Mouse (Mus musculus) liver, postnatal 0 days (tissue): ENCODE data around the gene Irf7. TPM values are rescaled to one million over a fixed set of nuclear protein-coding genes. Genes with fewer than 3 reads are reported as not detected.
A peak's percentile ranks its signal among the peaks of the same experiment; 100 is the strongest.

Experiments used
- ATAC-seq: fragments of 200-750 bp; cut with Nextera tagmentation; 2 replicates; pipeline ENCODE4 v1.8.0; 2017; ENCODE audit warnings: mild to moderate bottlenecking, moderate library complexity
- DNase-seq: peaks from one replicate; pipeline ENCODE4 v3.0.0-alpha.2; 2016
- H3K27ac ChIP-seq: fragments of 300-500 bp; sonication (generic); 2 replicates; pipeline ENCODE4 v1.5.1; 2014; ENCODE audit warnings: antibody characterized with exemption, moderate library complexity, mild to moderate bottlenecking, low read depth
- H3K27me3 ChIP-seq: fragments of 300-500 bp; sonication (generic); 2 replicates; pipeline ENCODE4 v1.6.1; 2014; ENCODE audit warnings: low read length, control low read depth, mixed read lengths; ENCODE audit not compliant: insufficient read depth
- H3K36me3 ChIP-seq: fragments of 300-500 bp; sonication (generic); replicated peaks from 2 replicates; pipeline ENCODE4 v1.6.1; 2014; ENCODE audit warnings: mild to moderate bottlenecking, control low read depth, low read length, moderate library complexity, mixed read lengths; ENCODE audit not compliant: insufficient read depth
- H3K4me1 ChIP-seq: fragments of 300-500 bp; sonication (generic); 2 replicates; pipeline ENCODE4 v1.6.1; 2014; ENCODE audit warnings: antibody characterized with exemption, mild to moderate bottlenecking, control low read depth; ENCODE audit not compliant: insufficient read depth
- H3K4me2 ChIP-seq: fragments of 300-500 bp; sonication (generic); 2 replicates; pipeline ENCODE4 v1.6.1; 2014; ENCODE audit warnings: low read depth, mild to moderate bottlenecking, low read length, moderate library complexity, mixed read lengths
- H3K4me3 ChIP-seq: fragments of 300-500 bp; sonication (generic); 2 replicates; pipeline ENCODE4 v1.5.1; 2014; ENCODE audit warnings: low read depth, low read length
- H3K9ac ChIP-seq: fragments of 300-500 bp; sonication (generic); replicated peaks from 2 replicates; pipeline ENCODE4 v1.6.1; 2014; ENCODE audit warnings: mild to moderate bottlenecking, moderate library complexity
- H3K9me3 ChIP-seq: fragments of 300-500 bp; sonication (generic); 2 replicates; pipeline ENCODE4 v1.6.1; 2016; ENCODE audit warnings: mild to moderate bottlenecking, control low read depth, low read length, mixed read lengths
- CTCF ChIP-seq: sonication (generic); IDR thresholded peaks from 2 replicates; pipeline ENCODE4 v1.5.1; 2016; ENCODE audit warnings: antibody characterized with exemption, low read depth
- EP300 ChIP-seq: IDR thresholded peaks from 2 replicates; pipeline ENCODE4 v1.6.1; 2016; ENCODE audit warnings: antibody characterized with exemption, low read depth, mild to moderate bottlenecking
- WGBS: fragments of 180-500 bp; shearing (Covaris S2); extraction: QIAGEN DNeasy Blood & Tissue Kit; methylation state at CpG from one replicate; pipeline ENCODE4 v1.1.7; 2014; ENCODE audit not compliant: insufficient replicate concordance; 5-methylcytosine and 5-hydroxymethylcytosine counted together
- microRNA counts: library from miRNA; unstranded; fragments of <30 nt; microRNA quantifications from one replicate; lab custom pipeline; 2015
- microRNA-seq: library from miRNA; unstranded; fragments of <30 nt; microRNA quantifications from one replicate; pipeline ENCODE4, GENCODE M21; 2016
- polyA plus RNA-seq: library from polyadenylated mRNA; unstranded; fragments of >200 nt; fragmentation: Nextera tagmentation; extraction: Ambion mirVana; gene quantifications from 2 replicates; pipeline ENCODE4 v1.2.1, GENCODE M21; 2015

Gene Irf7
- polyA plus RNA-seq, 1 experiment from 2014 or later: 22.9 TPM

- Histone ChIP-seq H3K4me1 (peaks cover 48% of the 10 kb centered on the region), H3K9ac (peak within 1 kb of the TSS; percentile 75), H3K4me3 (peak within 1 kb of the TSS; percentile 70), H3K27ac (peak within 1 kb of the TSS; percentile 93), H3K9me3 (no peaks in the 10 kb centered on the region), H3K36me3 (peaks cover 4% of the 10 kb centered on the region; the same call in 1 of the 2 replicates), H3K27me3 (no peaks in the 10 kb centered on the region), H3K4me2 (peak within 1 kb of the TSS; percentile 99)
- WGBS: 3% methylated on average over 40 of the region's 41 CpGs
- TF ChIP-seq CTCF: no peak
- TF ChIP-seq EP300: no peak
- ATAC-seq (peak; percentile 91), DNase-seq (peak; percentile 97)
Measured at GRCm38 (mm10) chr7:141215101-141215879, 51.0 kb downstream of the Irf7 start, which contains the start of gene Rassf7. TSS of gene Rassf7 (plus strand) at chr7:141215860.

GRCm38 (mm10) chr7:141214310-141214709 is 52.0 kb downstream of the Irf7 start:
- no peak overlapping the region for H3K27ac ChIP-seq
- DNase-seq (no peak), ATAC-seq (no peak)
- H3K4me3 ChIP-seq: no peak overlapping the region
- TF ChIP-seq EP300: no peak
- no peak for TF ChIP-seq CTCF
- H3K9ac ChIP-seq: no peak overlapping the region
- H3K27me3 ChIP-seq: no peaks in the 10 kb centered on the region
- H3K36me3 ChIP-seq: peaks cover 2% of the 10 kb centered on the region; the same call in 1 of the 2 replicates
- no peak overlapping the region for H3K4me2 ChIP-seq
- WGBS: 66% methylated on average over 3 of the region's 3 CpGs
- H3K4me1 ChIP-seq: peaks cover 48% of the 10 kb centered on the region
- no peaks in the 10 kb centered on the region for H3K9me3 ChIP-seq

GRCm38 (mm10) chr7:141213605-141214235 is 52.6 kb downstream of the Irf7 start, which contains the start of gene Lmntd2:
TSS of gene Lmntd2 (minus strand) at chr7:141214080.
- Histone ChIP-seq H3K36me3 (peaks cover 2% of the 10 kb centered on the region; the same call in 1 of the 2 replicates), H3K4me1 (peaks cover 50% of the 10 kb centered on the region), H3K9me3 (no peaks in the 10 kb centered on the region), H3K27me3 (no peaks in the 10 kb centered on the region), H3K9ac (no peak within 1 kb of the TSS; the same call in 1 of the 2 replicates), H3K27ac (peak within 1 kb of the TSS; percentile 93), H3K4me2 (peak within 1 kb of the TSS; percentile 99), H3K4me3 (peak within 1 kb of the TSS; percentile 70; the same call in 1 of the 2 replicates)
- no peak for TF ChIP-seq EP300
- no peak for TF ChIP-seq CTCF
- ATAC-seq: no peak
- DNase-seq: no peak
- WGBS: 91% methylated on average over 11 of the region's 11 CpGs

- ATAC-seq: no peak
- H3K4me2 ChIP-seq: no peak overlapping the region
- no peaks in the 10 kb centered on the region for H3K27me3 ChIP-seq
- 85% methylated on average over 3 of the region's 3 CpGs for WGBS
- peaks cover 2% of the 10 kb centered on the region; the same call in 1 of the 2 replicates for H3K36me3 ChIP-seq
- no peak overlapping the region for H3K27ac ChIP-seq
- peaks cover 47% of the 10 kb centered on the region for H3K4me1 ChIP-seq
- no peaks in the 10 kb centered on the region for H3K9me3 ChIP-seq
- no peak overlapping the region for H3K9ac ChIP-seq
- no peak overlapping the region for H3K4me3 ChIP-seq
- no peak for DNase-seq
- TF ChIP-seq EP300: no peak
- no peak for TF ChIP-seq CTCF
Measured at GRCm38 (mm10) chr7:141213133-141213532, 53.1 kb downstream of the Irf7 start.

MicroRNAs within 50 kb of the gene (microRNA counts, 519-probe panel; counts per million panel counts)
- microRNA mmu-miR-210 (lab: Ali Mortazavi, UCI): 4,498 counts per million, percentile 51 among the panel's probes with 10 or more counts

Small RNAs within 50 kb of the gene (microRNA-seq; reads per million reads assigned to microRNA genes)
- gene Mir210: 837 reads per million, percentile 70 among the genes with 10 or more reads in this experiment

Other genes starting within 250 kb of the Irf7 start
- 53.6 and 54.4 TPM in 2 replicates for gene Ifitm6, start 248.6 kb downstream of the Irf7 start, polyA plus RNA-seq
- gene Gm17387, start 237.3 kb downstream of the Irf7 start, polyA plus RNA-seq: not detected in 2 replicates
- gene B4galnt4, start 205.4 kb downstream of the Irf7 start, polyA plus RNA-seq: 0.15 and 0.34 TPM in 2 replicates
- 1.4 and 1.5 TPM in 2 replicates for gene Pkp3, start 188.3 kb downstream of the Irf7 start, polyA plus RNA-seq
- gene Sigirr, start 165.9 kb downstream of the Irf7 start, polyA plus RNA-seq: 18.0 and 20.1 TPM in 2 replicates
- 1.4 and 1.8 TPM in 2 replicates for gene Ano9, start 148.7 kb downstream of the Irf7 start, polyA plus RNA-seq
- gene Ptdss2, start 144.1 kb downstream of the Irf7 start, polyA plus RNA-seq: 57.9 and 71.0 TPM in 2 replicates
- 55.2 and 55.7 TPM in 2 replicates for gene Rnh1, start 93.6 kb downstream of the Irf7 start, polyA plus RNA-seq
- gene Hras, start 72.5 kb downstream of the Irf7 start, polyA plus RNA-seq: 44.0 and 46.2 TPM in 2 replicates
- 2.0 and 2.2 TPM in 2 replicates for gene Lrrc56, start 72.3 kb downstream of the Irf7 start, polyA plus RNA-seq
- 0.49 TPM in 2 replicates for gene Lmntd2, start 52.4 kb downstream of the Irf7 start, polyA plus RNA-seq
- gene Rassf7, start 50.6 kb downstream of the Irf7 start, polyA plus RNA-seq: 24.9 and 27.3 TPM in 2 replicates
- gene Phrf1, start 37.7 kb downstream of the Irf7 start, polyA plus RNA-seq: 10.8 and 14.3 TPM in 2 replicates
- 1.1 and 1.3 TPM in 2 replicates for gene Cdhr5, start 10.3 kb upstream of the Irf7 start, polyA plus RNA-seq
- not detected in 2 replicates for gene Sct, start 12.7 kb upstream of the Irf7 start, polyA plus RNA-seq
- gene Drd4, start 25.5 kb upstream of the Irf7 start, polyA plus RNA-seq: not detected in 2 replicates
- gene Deaf1, start 61.2 kb upstream of the Irf7 start, polyA plus RNA-seq: 10.7 and 11.9 TPM in 2 replicates
- 9.2 and 11.9 TPM in 2 replicates for gene Tmem80, start 61.3 kb upstream of the Irf7 start, polyA plus RNA-seq
- 22.2 and 25.4 TPM in 2 replicates for gene Eps8l2, start 72.4 kb upstream of the Irf7 start, polyA plus RNA-seq
- 246 and 265 TPM in 2 replicates for gene Taldo1, start 125.7 kb upstream of the Irf7 start, polyA plus RNA-seq
- 17.4 and 18.2 TPM in 2 replicates for gene Gatd1, start 147.7 kb upstream of the Irf7 start, polyA plus RNA-seq
- gene Cend1, start 163.0 kb upstream of the Irf7 start, polyA plus RNA-seq: not detected in 2 replicates
- 38.4 and 41.6 TPM in 2 replicates for gene Slc25a22, start 171.4 kb upstream of the Irf7 start, polyA plus RNA-seq
- gene Pidd1, start 177.5 kb upstream of the Irf7 start, polyA plus RNA-seq: 3.6 and 4.3 TPM in 2 replicates
- 861 and 865 TPM in 2 replicates for gene Rplp2, start 180.9 kb upstream of the Irf7 start, polyA plus RNA-seq
- gene Pnpla2, start 188.7 kb upstream of the Irf7 start, polyA plus RNA-seq: 47.1 and 51.3 TPM in 2 replicates
- 6.3 and 7.3 TPM in 2 replicates for gene Cracr2b, start 194.6 kb upstream of the Irf7 start, polyA plus RNA-seq
- 5.1 and 6.6 TPM in 2 replicates for gene Cd151, start 200.9 kb upstream of the Irf7 start, polyA plus RNA-seq
- 41.8 and 45.1 TPM in 2 replicates for gene Polr2l, start 208.7 kb upstream of the Irf7 start, polyA plus RNA-seq
- 72.2 and 77.0 TPM in 2 replicates for gene Tspan4, start 208.8 kb upstream of the Irf7 start, polyA plus RNA-seq